Mouse (Mus musculus): Measurements from ENCODE around the gene Slc2a4.

The Slc2a4 gene

DNA sequence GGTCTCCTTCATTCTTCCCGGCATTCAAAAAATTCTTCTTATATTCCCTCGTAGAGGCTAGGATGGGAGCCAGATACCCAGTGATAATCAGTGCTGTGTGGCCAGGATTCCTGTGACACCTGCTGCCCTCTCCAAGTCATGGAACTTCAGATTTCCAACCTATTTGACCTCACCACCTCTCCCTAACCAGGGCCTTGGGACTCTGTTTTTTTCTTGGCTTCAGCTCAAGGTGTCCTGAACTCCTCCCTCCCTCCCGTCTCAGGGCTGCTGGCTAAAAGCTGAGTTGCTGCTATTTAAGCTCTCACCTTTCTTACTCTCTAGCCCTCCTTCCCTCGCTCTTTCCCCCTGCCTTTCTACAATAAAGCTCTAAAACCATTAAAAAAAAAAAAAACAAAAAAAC is 48.1 kb downstream of the Slc2a4 start:
- no peak for DNase-seq

DNA sequence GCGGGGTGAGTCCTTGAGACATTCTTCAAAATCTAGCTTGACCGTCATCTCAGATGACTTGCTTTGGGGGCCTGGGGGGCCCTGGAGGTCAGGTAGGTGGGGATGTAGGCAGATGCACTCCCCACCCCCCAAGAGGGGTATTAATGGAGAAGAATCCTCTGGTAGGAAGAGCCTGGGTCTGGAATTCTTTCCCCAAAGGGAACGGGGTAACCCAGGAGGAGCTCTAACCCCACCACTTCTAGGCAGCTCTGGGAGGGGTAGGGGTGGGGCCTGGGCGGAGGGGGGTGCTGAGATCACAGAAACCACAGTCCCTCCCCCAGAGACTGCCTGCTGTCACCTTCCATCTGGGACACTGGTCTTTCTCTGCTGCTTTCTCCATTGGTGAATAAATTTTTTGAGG is 52.7 kb downstream of the Slc2a4 start, which contains the start of gene Acap1:
Gene Acap1, minus strand, starts transcription at position 249 of the 400 bp plus-strand sequence.
- DNase-seq = no peak

DNA sequence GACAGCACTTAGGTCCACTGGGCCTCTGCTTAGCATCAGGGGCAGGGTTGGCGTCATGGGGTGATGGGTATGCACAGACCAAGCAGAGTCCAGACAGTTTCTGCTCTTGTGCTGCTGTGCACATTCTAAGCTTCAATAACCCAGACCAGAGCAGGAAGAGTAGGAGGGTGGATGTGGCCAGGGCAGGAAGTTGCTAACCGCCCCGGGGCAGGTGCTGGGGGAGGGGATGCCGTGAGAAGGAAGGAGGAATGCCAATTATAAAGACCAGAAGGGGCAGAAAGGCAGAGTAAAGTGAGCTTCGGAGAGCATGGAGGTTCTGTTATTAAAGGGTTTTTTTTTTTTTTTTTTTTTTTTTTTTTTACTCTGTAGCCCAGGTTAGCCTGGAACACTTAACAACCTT is 53.3 kb downstream of the Slc2a4 start:
- no peak for DNase-seq

Data from kidney, adult 8-10 months (tissue).